Mouse (Mus musculus) limb, embryonic 12.5 days (tissue): ENCODE measurements around the gene Lmo4. TPM values are rescaled to one million over a fixed set of nuclear protein-coding genes. Genes with fewer than 3 reads are reported as not detected.

Experiments
- ATAC-seq: fragments of 200-750 bp; cut with Nextera tagmentation; 2 replicates; pipeline ENCODE4 v1.8.0; 2017; ENCODE audit warnings: low read depth, moderate TSS enrichment; ENCODE audit not compliant: insufficient number of reproducible peaks, insufficient read depth, low FRiP score, low TSS enrichment
- H3K27ac ChIP-seq: fragments of 300-500 bp; sonication (generic); 2 replicates; pipeline ENCODE4 v1.5.1; 2016; ENCODE audit warnings: mild to moderate bottlenecking, moderate library complexity
- H3K27me3 ChIP-seq: fragments of 300-500 bp; sonication (generic); 2 replicates; pipeline ENCODE4 v1.6.1; 2016; ENCODE audit warnings: mild to moderate bottlenecking, moderate library complexity
- H3K36me3 ChIP-seq: fragments of 300-500 bp; sonication (generic); 2 replicates; pipeline ENCODE4 v1.6.1; 2016; ENCODE audit warnings: mild to moderate bottlenecking, moderate library complexity
- H3K4me1 ChIP-seq: fragments of 300-500 bp; sonication (generic); replicated peaks from 2 replicates; pipeline ENCODE4 v1.6.1; 2016
- H3K4me2 ChIP-seq: fragments of 300-500 bp; sonication (generic); 2 replicates; pipeline ENCODE4 v1.6.1; 2016; ENCODE audit warnings: mild to moderate bottlenecking, moderate library complexity
- H3K4me3 ChIP-seq: fragments of 300-500 bp; sonication (generic); replicated peaks from 2 replicates; pipeline ENCODE4 v1.5.1; 2016; ENCODE audit warnings: mild to moderate bottlenecking
- H3K9ac ChIP-seq: fragments of 300-500 bp; sonication (generic); replicated peaks from 2 replicates; pipeline ENCODE4 v1.6.1; 2016; ENCODE audit warnings: mild to moderate bottlenecking, moderate library complexity
- H3K9me3 ChIP-seq: fragments of 300-500 bp; sonication (generic); 2 replicates; pipeline ENCODE4 v1.6.1; 2016; ENCODE audit warnings: mild to moderate bottlenecking, moderate library complexity
- WGBS: fragments of 180-500 bp; shearing (Covaris S2); methylation state at CpG from one replicate; pipeline ENCODE4 v1.1.7; 2016; 5-methylcytosine and 5-hydroxymethylcytosine counted together
- polyA plus RNA-seq: library from polyadenylated mRNA; unstranded; fragments of >200 nt; fragmentation: Nextera tagmentation; extraction: Ambion mirVana; gene quantifications from 2 replicates; pipeline ENCODE4 v1.2.1, GENCODE M21; 2016

The Lmo4 gene
- polyA plus RNA-seq, 1 experiment from 2014 or later, result 80.8 TPM

- no peaks in the 10 kb centered on the region for H3K27me3 ChIP-seq
- H3K9ac ChIP-seq, result no peak overlapping the region
- H3K27ac ChIP-seq, result no peak overlapping the region
- no peak for ATAC-seq
- peaks cover 11% of the 10 kb centered on the region for H3K4me1 ChIP-seq
- H3K36me3 ChIP-seq, result no peaks in the 10 kb centered on the region
- H3K4me2 ChIP-seq, result no peak overlapping the region
- WGBS, result 47% methylated on average over 7 of the region's 7 CpGs
- H3K4me3 ChIP-seq, result no peak overlapping the region
- no peaks in the 10 kb centered on the region for H3K9me3 ChIP-seq
Measured at GRCm38 (mm10) chr3:144229312-144229711, 24.3 kb upstream of the Lmo4 start.

- H3K27ac ChIP-seq, result no peak overlapping the region
- H3K4me1 ChIP-seq, result peaks cover 32% of the 10 kb centered on the region
- no peaks in the 10 kb centered on the region for H3K27me3 ChIP-seq
- ATAC-seq, result no peak
- no peak overlapping the region for H3K4me2 ChIP-seq
- H3K36me3 ChIP-seq, result no peaks in the 10 kb centered on the region
- 79% methylated on average over 9 of the region's 9 CpGs for WGBS
- H3K9me3 ChIP-seq, result no peaks in the 10 kb centered on the region
- no peak overlapping the region for H3K4me3 ChIP-seq
- H3K9ac ChIP-seq, result no peak overlapping the region
Measured at GRCm38 (mm10) chr3:144225456-144226240, 20.6 kb upstream of the Lmo4 start.

GRCm38 (mm10) chr3:144224594-144224993 is 19.6 kb upstream of the Lmo4 start:
- ATAC-seq, result no peak; the same call in 1 of the 2 replicates
- no peaks in the 10 kb centered on the region for H3K27me3 ChIP-seq
- 37% methylated on average over 7 of the region's 7 CpGs for WGBS
- H3K4me3 ChIP-seq, result no peak overlapping the region
- H3K9me3 ChIP-seq, result no peaks in the 10 kb centered on the region
- H3K9ac ChIP-seq, result no peak overlapping the region
- H3K36me3 ChIP-seq, result no peaks in the 10 kb centered on the region
- peaks cover 32% of the 10 kb centered on the region for H3K4me1 ChIP-seq
- peak overlapping the region; percentile 8; the same call in 1 of the 2 replicates for H3K27ac ChIP-seq
- H3K4me2 ChIP-seq, result peak overlapping the region; percentile 51; the same call in 1 of the 2 replicates

- Histone ChIP-seq H3K4me1 (peaks cover 32% of the 10 kb centered on the region), H3K36me3 (no peaks in the 10 kb centered on the region), H3K27me3 (no peaks in the 10 kb centered on the region), H3K4me3 (peak overlapping the region; percentile 7; the same call in 1 of the 2 replicates), H3K4me2 (peak overlapping the region; percentile 51), H3K9ac (0 out of 2 replicates have a peak overlapping the region, but pooled peaks have one; percentile 23), H3K27ac (peak overlapping the region; percentile 69), H3K9me3 (no peaks in the 10 kb centered on the region)
- peak; percentile 63; the same call in 1 of the 2 replicates for ATAC-seq
- 23% methylated on average over 20 of the region's 20 CpGs for WGBS
Measured at GRCm38 (mm10) chr3:144223377-144224105, 18.5 kb upstream of the Lmo4 start.

- no peak overlapping the region for H3K4me2 ChIP-seq
- H3K9me3 ChIP-seq, result no peaks in the 10 kb centered on the region
- H3K27ac ChIP-seq, result peak overlapping the region; percentile 69; the same call in 1 of the 2 replicates
- no peaks in the 10 kb centered on the region for H3K27me3 ChIP-seq
- H3K36me3 ChIP-seq, result no peaks in the 10 kb centered on the region
- no peak overlapping the region for H3K9ac ChIP-seq
- 51% methylated on average over 9 of the region's 9 CpGs for WGBS
- H3K4me1 ChIP-seq, result peaks cover 32% of the 10 kb centered on the region
- H3K4me3 ChIP-seq, result no peak overlapping the region
- ATAC-seq, result no peak
Measured at GRCm38 (mm10) chr3:144222381-144222780, 17.4 kb upstream of the Lmo4 start.

- no peak overlapping the region for H3K27ac ChIP-seq
- 38% methylated on average over 5 of the region's 5 CpGs for WGBS
- no peaks in the 10 kb centered on the region for H3K9me3 ChIP-seq
- H3K4me2 ChIP-seq, result no peak overlapping the region
- peaks cover 7% of the 10 kb centered on the region for H3K4me1 ChIP-seq
- H3K36me3 ChIP-seq, result no peaks in the 10 kb centered on the region
- ATAC-seq, result no peak
- no peak overlapping the region for H3K4me3 ChIP-seq
- no peaks in the 10 kb centered on the region for H3K27me3 ChIP-seq
- no peak overlapping the region for H3K9ac ChIP-seq
Measured at GRCm38 (mm10) chr3:144207498-144207897, 2.5 kb upstream of the Lmo4 start.

- no peaks in the 10 kb centered on the region for H3K36me3 ChIP-seq
- H3K4me1 ChIP-seq, result peaks cover 7% of the 10 kb centered on the region
- no peak overlapping the region for H3K27ac ChIP-seq
- no peak overlapping the region for H3K9ac ChIP-seq
- ATAC-seq, result no peak
- no peak overlapping the region for H3K4me3 ChIP-seq
- no peaks in the 10 kb centered on the region for H3K9me3 ChIP-seq
- 93% methylated on average over 1 of the region's 1 CpGs for WGBS
- H3K4me2 ChIP-seq, result no peak overlapping the region
- H3K27me3 ChIP-seq, result no peaks in the 10 kb centered on the region
Measured at GRCm38 (mm10) chr3:144206942-144207341, 1.9 kb upstream of the Lmo4 start.

- H3K27me3 ChIP-seq, result no peaks in the 10 kb centered on the region
- peaks cover 6% of the 10 kb centered on the region; the same call in 1 of the 2 replicates for H3K36me3 ChIP-seq
- ATAC-seq, result no peak
- H3K9ac ChIP-seq, result peak overlapping the region; percentile 98; the same call in 1 of the 2 replicates
- H3K9me3 ChIP-seq, result no peaks in the 10 kb centered on the region
- H3K4me1 ChIP-seq, result peaks cover 12% of the 10 kb centered on the region
- 17% methylated on average over 3 of the region's 3 CpGs for WGBS
- peak overlapping the region; percentile 81 for H3K4me3 ChIP-seq
- H3K27ac ChIP-seq, result peak overlapping the region; percentile 100
- H3K4me2 ChIP-seq, result peak overlapping the region; percentile 93
Measured at GRCm38 (mm10) chr3:144206261-144206660, 1.2 kb upstream of the Lmo4 start.

GRCm38 (mm10) chr3:144205351-144206153 is 532 bp upstream of the Lmo4 start:
- Histone ChIP-seq H3K27ac (peak overlapping the region; percentile 100), H3K27me3 (no peaks in the 10 kb centered on the region)
- ATAC-seq, result peak; percentile 92

GRCm38 (mm10) chr3:144203988-144204412 is 1.0 kb downstream of the Lmo4 start:
- Histone ChIP-seq H3K4me3 (peak overlapping the region; percentile 81), H3K27ac (peak overlapping the region; percentile 100), H3K27me3 (no peaks in the 10 kb centered on the region), H3K4me1 (peaks cover 31% of the 10 kb centered on the region), H3K9me3 (no peaks in the 10 kb centered on the region), H3K9ac (peak overlapping the region; percentile 98), H3K4me2 (peak overlapping the region; percentile 93), H3K36me3 (peaks cover 20% of the 10 kb centered on the region)
- ATAC-seq, result no peak
- WGBS, result 0% methylated on average over 5 of the region's 5 CpGs

More at GRCm38 (mm10) chr3:144205351-144206153, 532 bp upstream of the Lmo4 start:
- Histone ChIP-seq H3K4me2 (peak overlapping the region; percentile 93), H3K9me3 (no peaks in the 10 kb centered on the region), H3K9ac (peak overlapping the region; percentile 98), H3K4me1 (peaks cover 18% of the 10 kb centered on the region), H3K4me3 (peak overlapping the region; percentile 81), H3K36me3 (peaks cover 12% of the 10 kb centered on the region; the same call in 1 of the 2 replicates)
- under 1% methylated on average over 62 of the region's 69 CpGs for WGBS
